Mouse (Mus musculus): ENCODE results near the gene Spint3.

GRCm38 (mm10) chr2:164544454-164545097, 28.7 kb downstream of the Spint3 start:
- TF ChIP-seq CTCF (conservative IDR thresholded peaks at IDR 0.05; ENCODE audit: insufficient read depth, insufficient read length, low read depth, low read length) (no peak), POLR2A (IDR thresholded peaks at IDR 0.05; ENCODE audit: low read depth, low read length) (no peak)

Data from kidney, adult 2 months (tissue).